Mouse (Mus musculus) ovary, adult 18-20 months (tissue): ENCODE data around the gene Six5.

Source experiments
- DNase-seq: peaks from one replicate; pipeline ENCODE4 v3.0.0; 2022; ENCODE audit warnings: low spot score, mixed read lengths

Gene Six5

DNA sequence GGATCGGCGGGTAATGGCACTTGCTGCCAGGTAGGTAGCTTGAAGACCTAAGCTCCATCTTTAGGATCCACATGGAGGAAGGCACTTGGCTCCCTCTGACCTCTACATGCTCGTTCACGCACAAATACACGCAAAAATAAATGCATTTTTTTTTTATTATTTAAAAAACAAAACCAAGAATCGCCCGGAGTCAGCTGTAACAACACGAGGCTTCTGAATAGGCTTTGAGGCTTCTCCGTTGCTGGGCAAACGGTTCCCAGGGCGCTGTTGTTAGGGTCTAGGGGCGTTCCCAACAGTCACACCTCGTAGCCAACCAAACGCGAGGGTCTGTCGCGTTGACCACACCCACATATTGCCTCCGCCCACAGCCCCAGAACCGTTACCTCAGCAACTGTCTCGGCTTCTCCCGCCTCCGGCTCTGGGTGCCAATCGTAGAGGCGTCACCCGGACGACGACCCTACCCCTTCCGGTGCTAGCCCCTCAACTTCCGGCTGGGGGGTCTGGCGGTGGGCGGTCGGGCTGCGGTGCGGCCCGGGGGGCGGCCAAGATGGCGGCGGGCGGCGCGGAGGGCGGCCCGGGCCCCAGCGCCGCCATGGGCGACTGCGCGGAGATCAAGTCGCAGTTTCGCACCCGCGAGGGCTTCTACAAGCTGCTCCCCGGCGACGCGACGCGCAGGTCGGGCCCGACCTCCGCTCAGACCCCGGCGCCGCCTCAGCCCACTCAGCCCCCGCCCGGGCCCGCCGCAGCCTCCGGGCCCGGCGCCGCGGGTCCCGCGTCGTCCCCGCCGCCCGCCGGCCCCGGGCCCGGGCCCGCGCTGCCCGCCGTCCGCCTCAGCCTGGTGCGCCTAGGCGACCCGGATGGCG is 18.4 kb upstream of the Six5 start, which contains the start of gene Dmwd:
Gene Dmwd (plus strand): TSS at position 505 of the 863 bp plus-strand sequence.
- DNase-seq, result peak; percentile 97

DNA sequence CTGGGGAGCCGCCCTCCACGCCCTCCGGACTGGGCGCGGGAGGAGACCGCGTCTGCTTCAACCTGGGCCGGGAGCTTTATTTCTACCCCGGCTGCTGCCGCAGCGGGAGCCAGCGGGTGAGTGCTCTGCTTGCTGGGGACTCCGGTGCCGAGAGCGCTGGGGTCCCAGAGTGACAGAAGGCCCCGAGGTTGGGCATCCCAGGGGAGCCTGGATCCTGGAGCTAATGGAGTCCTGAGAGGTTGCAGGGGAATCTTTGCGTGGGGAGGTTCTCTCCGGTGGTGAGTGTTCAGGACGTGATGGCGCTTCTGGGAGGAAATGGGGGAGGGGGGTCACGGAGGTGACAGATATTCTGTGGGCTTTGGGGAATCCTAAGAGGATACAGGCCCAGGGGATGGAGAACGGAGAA is 17.8 kb upstream of the Six5 start:
- DNase-seq, result no peak

DNA sequence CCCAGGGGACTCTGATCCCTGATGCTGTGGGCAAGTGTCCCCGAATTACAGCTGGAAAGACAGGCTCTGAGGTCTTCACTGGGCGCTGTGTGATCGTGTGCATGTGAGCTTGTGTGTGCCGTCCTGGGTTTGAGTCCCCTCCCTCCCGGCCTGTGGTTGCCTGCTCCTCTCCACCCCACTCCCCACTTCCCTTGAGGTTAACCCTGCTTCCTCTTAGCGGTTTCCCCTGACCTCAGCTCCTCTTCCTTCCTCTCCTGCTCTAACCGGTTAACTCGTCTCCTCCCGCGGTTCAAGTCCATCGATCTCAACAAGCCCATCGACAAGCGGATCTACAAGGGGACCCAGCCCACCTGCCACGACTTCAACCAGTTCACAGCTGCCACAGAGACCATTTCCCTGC is 16.6 kb upstream of the Six5 start:
- no peak for DNase-seq

DNA sequence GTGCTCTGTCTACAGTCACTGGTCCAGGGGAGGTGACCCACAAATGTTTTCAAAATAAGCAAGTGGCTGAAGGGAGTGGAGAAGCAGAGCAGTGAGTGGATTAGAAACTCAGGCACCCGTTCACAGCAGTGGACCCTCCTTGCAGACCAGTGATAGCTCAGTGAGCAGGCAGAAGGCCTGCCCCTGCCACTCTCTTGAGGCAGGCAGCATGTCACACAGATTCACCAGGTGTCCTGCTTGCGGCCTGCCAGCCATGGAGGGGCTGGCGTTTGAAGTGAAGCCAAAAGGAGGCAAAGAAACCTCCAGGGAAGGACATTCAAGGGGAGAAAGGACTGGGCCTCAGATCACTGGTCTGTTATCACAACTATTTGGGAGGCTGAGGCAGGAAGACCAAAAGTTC is 15.7 kb upstream of the Six5 start:
- no peak for DNase-seq

DNA sequence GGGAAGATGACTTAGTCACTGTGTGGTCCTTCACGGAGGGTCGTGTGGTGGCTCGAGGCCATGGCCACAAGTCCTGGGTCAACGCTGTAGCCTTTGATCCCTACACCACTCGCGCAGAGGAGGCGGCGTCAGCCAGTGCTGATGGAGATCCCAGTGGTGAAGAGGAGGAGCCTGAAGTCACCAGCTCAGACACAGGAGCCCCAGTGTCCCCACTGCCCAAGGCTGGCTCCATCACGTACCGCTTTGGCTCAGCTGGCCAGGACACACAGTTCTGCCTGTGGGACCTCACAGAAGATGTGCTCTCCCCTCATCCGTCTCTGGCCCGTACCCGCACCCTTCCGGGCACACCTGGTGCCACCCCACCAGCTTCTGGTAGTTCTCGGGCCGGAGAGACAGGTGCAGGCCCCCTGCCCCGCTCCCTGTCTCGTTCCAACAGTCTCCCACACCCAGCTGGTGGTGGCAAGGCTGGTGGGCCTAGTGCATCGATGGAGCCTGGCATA is 13.9 kb upstream of the Six5 start:
- DNase-seq, result no peak

DNA sequence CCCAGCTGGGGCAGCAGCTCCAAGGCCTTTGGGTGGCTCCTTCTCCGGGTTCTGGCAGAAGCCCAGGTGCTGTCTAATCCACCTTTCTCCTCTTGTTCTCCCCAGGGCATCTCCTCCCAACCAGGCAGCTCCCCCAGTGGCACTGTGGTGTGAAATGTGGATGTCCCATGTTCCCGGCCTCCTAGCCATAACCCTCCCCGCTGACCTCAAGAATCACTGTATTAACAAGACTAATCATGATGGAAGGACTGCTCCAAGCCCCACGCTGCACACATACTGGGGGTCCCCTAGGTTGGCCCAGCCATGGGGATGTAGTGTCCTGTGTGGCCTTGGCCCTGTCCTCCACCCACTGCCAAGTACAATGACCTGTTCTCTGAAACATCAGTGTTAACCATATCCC is 12.2 kb upstream of the Six5 start:
- DNase-seq, result no peak

DNA sequence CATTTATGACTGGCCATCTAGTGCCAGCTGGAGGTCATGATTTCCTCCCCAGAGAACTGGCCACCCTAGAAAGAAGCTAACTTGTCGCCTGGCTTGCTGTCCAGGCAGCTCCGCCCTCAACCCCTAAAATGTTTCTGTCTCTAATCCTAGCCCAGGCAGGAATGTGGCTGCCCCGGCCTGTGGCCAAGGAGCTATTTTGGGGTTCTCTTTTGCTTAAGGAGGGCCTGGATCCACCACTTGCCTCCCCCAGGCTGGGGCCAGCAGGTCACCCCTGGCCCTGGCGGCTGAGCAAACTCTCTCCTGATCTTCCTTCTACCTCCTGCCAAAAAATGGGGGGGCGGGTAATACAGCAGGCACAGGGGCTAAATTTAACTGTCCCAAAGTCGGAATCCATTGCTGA is 11.3 kb upstream of the Six5 start:
- no peak for DNase-seq

DNA sequence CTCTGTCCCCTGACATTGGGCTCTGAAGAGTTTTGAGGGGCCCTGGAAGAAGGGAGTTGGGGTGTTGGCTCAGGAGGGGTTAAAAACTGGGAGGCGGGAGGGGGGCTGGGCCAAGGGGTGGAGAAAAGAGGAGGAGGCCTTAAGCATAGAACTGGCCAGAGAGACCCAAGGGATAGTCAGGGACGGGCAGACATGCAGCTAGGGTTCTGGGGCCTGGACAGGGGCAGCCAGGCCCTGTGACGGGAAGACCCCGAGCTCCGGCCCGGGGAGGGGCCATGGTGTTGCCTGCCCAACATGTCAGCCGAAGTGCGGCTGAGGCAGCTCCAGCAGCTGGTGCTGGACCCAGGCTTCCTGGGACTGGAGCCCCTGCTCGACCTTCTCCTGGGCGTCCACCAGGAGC is 10.7 kb upstream of the Six5 start, which contains the start of gene Dmpk:
Gene Dmpk (plus strand): TSS at position 149 of the 400 bp plus-strand sequence.
- DNase-seq, result no peak

DNA sequence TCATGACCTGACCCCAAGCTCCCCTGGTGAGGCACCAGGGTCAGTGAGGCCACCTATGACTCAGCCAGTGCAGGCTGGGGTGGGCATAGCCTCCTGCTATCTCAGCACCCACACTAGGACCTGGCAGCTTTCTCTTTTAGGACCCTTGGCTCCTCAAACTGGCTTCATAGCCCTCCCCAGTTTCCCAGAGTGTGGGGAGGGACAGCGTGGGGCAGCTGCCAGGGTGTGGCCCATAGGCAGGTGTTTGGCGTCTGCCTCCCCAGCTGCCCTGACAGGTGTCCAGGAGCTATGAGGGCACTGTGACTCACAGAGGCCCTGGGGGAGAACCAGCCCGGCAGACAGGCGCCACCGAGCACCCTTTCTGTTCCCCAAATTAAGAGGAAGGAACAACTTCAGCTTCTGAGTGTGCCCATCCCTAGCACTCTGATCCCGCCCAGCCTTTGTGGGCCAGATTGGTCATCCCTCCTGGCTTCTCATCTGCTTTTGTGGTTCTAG is 10.1 kb upstream of the Six5 start:
- DNase-seq, result no peak

DNA sequence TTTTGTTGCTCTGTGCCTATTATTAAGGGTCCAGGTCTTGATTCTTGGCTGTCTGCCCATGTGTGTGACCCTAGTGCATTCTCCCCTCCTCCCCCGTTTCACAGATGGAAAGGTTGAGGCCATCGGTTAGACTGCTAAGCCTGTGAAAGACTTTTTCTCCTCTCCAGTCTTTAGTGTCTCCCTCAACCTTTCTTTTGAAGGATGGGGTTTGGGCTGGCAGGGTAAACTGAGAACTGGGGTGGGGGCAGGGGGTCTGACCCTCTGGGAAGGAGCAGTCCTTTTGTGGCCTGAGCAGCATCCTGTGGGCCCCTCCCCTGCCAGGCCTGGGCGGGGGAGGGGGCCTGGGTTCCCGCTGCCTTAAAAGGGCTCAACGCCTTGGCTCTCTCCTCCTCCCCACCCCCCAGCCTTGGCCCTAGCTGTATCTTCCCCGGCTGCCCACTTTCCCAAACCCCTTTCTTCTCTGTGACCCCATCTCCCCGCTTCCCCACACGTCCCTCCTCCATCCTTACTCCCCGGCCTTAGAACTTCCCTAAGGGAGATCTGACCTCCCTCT is 9.4 kb upstream of the Six5 start:
- no peak for DNase-seq

DNA sequence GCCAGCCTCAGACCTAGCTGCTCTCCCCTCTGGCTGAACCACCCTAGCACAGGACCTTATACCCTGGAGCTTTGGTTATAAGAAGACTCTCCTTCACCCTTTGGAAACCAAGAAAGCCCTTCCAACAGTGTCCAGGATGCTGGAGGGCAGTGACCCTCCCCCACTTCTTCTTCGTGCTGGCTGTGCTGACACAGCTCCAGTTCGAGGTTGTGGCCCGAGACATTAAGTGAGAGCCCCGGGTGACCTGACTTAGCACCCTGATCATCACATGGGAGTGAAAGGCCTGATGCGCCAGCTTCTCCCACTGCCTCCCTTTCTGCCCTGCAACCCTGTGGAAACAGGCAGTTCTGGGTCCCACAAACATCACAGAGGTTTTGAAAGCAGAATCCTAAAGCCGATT is 8.9 kb upstream of the Six5 start:
- no peak for DNase-seq

DNA sequence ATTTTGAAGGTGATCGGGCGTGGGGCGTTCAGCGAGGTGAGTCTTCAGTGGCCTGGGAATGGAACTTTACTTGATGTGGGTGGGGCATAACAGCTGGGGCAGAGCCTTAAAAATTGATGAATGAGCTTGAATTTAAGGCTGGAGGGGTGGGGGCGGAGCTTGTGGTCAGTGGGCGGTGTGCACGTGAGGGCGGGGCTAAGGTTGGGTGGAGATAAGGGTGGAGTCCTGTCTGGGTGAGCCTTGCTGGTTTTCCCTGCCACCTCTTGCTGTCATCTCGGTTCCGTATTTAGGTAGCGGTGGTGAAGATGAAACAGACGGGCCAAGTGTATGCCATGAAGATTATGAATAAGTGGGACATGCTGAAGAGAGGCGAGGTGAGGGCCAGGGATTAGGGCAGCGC is 8.4 kb upstream of the Six5 start:
- no peak for DNase-seq

DNA sequence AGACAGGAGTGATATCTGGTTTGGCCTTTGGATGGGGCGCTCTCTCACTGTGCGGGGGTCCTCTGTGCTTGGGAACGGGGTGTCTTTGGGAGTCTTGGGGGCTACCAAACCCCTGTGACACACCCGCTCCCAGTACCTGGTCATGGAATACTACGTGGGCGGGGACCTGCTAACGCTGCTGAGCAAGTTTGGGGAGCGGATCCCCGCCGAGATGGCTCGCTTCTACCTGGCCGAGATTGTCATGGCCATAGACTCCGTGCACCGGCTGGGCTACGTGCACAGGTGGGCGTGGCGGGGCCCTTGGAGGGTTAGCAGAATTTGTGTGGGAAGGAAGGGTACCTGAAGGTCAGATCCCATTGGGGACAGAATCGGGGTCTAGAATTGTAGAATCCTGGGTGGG is 7.6 kb upstream of the Six5 start:
- no peak for DNase-seq

DNA sequence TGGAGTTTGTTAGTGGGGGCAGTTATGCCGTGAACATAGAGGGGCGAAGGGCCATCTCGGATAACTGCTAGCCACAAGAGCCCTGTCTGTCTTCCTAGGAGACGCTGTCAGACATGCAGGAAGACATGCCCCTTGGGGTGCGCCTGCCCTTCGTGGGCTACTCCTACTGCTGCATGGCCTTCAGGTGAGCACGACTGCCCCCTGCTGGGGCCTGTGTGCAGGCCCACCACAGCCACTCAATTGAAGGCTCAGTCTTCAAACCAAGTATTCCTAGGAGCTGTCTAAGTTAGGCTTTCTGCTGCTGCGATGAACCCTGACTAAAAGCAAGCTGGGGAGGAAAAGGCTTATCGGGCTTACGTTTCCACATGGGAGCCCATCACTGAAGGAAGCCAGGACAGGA is 5.6 kb upstream of the Six5 start:
- DNase-seq, result no peak

DNA sequence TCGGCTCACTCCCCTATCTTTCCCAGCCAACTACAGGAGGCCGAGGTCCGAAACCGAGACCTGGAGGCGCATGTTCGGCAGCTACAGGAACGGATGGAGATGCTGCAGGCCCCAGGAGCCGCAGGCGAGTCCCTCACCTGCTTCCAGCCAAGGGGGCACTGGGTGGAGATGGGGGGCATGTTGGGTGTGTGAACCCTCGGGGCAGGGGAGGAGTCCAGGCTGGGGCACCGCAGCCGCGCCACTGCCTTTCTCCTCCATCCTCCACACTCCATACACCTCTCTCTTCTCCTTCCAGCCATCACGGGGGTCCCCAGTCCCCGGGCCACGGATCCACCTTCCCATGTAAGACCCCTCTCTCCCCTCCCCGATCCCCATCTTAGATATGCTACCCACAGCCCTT is 2.5 kb upstream of the Six5 start:
- DNase-seq, result no peak

DNA sequence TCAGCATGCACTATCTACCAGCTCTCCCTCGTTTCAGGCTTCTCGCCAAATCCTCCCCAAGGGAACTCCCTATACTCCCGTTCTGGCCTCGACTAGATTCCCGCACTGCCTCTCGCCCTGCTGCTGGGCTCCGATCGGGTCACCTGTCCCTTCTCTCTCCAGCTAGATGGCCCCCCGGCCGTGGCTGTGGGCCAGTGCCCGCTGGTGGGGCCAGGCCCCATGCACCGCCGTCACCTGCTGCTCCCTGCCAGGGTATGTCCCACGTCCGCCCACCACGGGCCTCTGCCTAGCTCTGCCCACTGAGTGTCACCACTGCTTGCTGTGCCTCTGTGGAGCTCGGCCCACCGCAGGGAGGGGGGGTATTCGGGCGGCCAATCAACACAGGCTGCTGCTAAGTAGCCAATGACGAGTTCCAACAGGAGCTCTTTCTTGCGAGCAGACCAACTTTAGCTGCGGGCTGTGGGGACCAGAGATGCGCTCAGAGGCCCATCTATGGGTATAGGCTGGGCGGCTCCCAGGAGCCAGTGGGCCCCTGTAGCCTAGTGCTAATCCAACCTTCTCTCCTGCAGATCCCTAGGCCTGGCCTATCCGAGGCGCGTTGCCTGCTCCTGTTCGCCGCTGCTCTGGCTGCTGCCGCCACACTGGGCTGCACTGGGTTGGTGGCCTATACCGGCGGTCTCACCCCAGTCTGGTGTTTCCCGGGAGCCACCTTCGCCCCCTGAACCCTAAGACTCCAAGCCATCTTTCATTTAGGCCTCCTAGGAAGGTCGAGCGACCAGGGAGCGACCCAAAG is 1.8 kb upstream of the Six5 start:
- DNase-seq, result peak; percentile 72

DNA sequence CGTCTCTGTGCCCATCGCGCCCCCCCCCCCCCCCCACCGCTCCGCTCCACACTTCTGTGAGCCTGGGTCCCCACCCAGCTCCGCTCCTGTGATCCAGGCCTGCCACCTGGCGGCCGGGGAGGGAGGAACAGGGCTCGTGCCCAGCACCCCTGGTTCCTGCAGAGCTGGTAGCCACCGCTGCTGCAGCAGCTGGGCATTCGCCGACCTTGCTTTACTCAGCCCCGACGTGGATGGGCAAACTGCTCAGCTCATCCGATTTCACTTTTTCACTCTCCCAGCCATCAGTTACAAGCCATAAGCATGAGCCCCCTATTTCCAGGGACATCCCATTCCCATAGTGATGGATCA is 1.2 kb upstream of the Six5 start:
- peak; percentile 80 for DNase-seq

DNA sequence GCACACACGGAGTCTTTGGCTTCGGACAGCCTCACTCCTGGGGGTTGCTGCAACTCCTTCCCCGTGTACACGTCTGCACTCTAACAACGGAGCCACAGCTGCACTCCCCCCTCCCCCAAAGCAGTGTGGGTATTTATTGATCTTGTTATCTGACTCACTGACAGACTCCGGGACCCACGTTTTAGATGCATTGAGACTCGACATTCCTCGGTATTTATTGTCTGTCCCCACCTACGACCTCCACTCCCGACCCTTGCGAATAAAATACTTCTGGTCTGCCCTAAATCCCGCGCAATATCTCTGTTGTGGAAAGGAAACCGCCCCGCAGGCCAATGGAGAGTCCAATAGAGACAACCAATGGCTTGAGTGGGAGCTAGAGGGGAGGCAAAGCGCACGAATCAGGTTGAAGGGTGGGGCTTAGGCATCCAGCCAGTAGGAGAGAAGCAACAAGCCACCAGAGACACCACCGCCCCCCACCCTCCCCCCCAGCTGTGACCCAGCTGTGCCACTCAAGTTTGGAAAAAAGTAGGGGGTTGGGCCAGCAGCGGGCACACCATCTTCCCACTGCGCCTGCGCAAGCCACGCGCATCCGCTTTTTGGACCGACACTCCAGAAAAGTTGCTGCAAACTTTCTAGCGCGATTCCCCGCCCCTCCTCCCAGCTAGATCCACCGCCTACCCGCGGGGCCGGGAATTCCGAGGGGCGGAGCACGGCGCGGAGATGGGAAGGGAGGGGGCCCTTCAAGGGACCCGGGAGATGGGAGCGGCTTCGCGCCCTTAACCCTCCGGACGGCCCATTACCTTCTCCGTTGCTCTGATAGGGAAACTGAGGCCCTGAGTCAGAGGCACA is 633 bp upstream of the Six5 start:
- DNase-seq, result peak; percentile 98

DNA sequence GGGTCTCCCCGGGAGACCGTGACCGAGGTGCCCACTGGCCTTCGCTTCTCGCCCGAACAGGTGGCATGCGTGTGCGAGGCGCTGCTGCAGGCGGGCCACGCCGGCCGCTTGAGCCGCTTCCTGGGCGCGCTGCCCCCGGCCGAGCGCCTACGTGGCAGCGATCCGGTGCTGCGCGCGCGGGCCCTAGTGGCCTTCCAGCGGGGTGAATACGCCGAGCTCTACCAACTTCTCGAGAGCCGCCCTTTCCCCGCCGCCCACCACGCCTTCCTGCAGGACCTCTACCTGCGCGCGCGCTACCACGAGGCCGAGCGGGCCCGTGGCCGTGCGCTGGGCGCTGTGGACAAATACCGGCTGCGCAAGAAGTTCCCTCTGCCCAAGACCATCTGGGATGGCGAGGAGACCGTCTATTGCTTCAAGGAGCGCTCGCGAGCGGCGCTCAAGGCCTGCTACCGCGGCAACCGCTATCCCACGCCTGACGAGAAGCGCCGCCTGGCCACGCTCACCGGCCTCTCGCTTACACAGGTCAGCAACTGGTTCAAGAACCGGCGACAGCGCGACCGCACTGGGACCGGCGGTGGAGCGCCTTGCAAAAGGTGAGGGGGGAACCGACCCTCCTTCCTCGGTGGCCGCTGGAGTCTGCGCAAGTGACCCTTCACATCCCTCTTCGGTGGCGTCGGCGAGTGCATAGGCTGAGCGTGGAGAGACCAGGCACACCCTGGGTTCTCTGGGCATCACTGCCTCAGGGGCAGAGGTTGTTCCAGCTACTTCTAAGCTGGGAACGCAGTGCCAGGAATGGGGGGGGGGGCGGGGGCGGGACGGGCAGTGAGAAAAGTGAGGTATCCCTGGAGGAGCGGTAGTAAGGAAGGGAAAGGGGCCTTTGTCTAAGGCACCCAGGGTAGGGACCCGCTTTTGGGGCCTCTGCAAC is 694 bp downstream of the Six5 start:
- DNase-seq, result no peak

DNA sequence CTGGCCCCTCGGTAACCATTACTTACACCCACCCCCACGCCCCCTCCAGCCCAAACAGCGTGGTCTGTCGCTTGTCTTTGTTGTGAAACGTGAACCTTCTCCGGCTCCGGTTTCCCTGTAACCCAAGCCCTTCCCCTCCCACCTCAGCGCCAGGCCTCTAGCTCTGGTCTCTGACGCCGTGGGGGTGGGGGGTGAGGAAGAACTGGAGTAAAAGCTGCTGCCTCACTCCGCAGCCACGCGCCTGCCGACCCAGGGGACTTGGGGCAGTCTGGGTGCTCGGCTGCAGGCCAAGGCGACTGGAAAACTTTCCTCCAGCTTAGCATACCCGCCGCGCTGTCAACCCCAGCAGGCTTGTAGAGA is 1.3 kb downstream of the Six5 start:
- DNase-seq, result peak; percentile 74
